Mouse (Mus musculus): ENCODE measurements around the gene Slc39a5.

DNA sequence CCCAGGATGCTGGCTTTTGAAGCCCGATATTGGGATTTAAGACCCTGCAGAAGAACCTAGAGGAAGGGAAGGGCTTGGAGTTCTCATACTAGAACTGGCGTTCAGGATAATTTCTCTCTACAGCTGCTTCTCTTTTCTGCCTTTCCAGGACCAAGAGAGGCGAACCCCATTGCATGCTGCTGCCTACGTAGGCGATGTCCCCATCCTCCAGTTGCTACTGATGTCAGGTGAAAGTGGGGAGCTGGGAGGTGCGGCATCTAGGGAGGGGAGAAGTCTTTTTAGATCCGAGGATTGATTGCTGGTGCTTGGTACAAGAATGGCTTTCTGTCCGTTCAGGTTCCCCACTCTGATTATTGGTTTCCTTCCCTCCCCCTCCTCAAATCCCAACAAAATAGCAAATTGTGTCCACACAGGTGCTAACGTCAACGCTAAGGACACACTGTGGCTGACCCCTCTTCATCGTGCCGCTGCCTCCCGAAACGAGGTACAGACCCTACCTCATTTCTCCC is 23.0 kb downstream of the Slc39a5 start:
- TF ChIP-seq CTCF (IDR thresholded peaks at IDR 0.05; ENCODE audit: control insufficient read depth, insufficient read depth, low read length) = no peak
- no peak for TF ChIP-seq POLR2A (IDR thresholded peaks at IDR 0.05; ENCODE audit: borderline replicate concordance, control insufficient read depth, low read depth, low read length)
